Mouse (Mus musculus) testis, postnatal 10 days (tissue): Measurements from ENCODE around the gene Egfem1.

ENCODE experiments used
- DNase-seq: peaks from one replicate; pipeline ENCODE4 v3.0.0; 2021; ENCODE audit warnings: low spot score

Egfem1 gene

GRCm38 (mm10) chr3:29081952-29082295 lies at the start of gene Egfem1:
Gene Egfem1 (plus strand): TSS chr3:29082023.
- no peak for DNase-seq

- DNase-seq, result no peak
These were observed 48.7 kb upstream of the Egfem1 start for GRCm38 (mm10) chr3:29033107-29033506.

DNA sequence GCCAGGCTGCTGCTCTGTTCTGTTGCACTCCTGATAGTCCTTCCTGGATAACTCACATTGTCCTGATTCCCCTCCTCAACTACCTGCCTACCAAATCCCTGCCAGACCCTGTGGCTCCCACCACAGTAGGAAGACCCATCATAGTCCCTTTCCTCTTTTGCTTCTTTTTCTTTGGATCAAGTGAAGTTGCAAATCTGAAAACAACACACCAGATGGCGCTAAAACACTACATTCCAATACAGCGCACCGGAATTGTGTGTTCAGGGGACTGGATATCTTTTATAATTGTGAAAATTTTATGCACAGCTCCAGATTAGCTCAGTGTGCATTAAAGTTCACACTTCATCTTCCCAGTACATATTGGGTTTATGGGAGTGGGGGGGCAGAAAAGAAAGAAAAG lies 45.7 kb upstream of the Egfem1 start:
- peak; percentile 42 for DNase-seq

DNA sequence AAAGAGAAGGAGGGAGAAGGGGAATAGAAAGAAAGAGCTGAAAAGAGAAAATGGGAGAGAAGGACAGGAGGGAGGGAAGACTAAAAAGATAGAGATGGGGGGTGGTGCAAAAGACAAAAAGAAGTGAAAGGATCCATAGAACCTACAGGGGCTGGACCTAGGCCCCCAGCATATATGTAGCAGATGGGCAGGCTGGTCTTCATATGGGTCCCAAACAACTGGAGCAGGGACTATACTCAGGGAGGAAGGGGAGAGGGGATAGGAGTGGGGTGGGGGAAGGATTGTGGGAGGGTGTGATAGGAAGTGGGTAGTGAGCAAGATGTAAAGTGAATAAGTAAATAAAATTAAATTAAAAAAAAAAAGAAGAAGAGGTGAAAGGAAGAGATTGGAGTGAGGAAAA lies 45.2 kb upstream of the Egfem1 start:
- DNase-seq, result no peak

- DNase-seq, result no peak
These were observed 41.8 kb upstream of the Egfem1 start for GRCm38 (mm10) chr3:29040064-29040463.

GRCm38 (mm10) chr3:29046281-29046680 lies 35.5 kb upstream of the Egfem1 start:
- DNase-seq, result no peak

GRCm38 (mm10) chr3:29047273-29047932 lies 34.4 kb upstream of the Egfem1 start:
- DNase-seq, result no peak

- no peak for DNase-seq
These were observed 18.7 kb upstream of the Egfem1 start for GRCm38 (mm10) chr3:29063156-29063555.

DNA sequence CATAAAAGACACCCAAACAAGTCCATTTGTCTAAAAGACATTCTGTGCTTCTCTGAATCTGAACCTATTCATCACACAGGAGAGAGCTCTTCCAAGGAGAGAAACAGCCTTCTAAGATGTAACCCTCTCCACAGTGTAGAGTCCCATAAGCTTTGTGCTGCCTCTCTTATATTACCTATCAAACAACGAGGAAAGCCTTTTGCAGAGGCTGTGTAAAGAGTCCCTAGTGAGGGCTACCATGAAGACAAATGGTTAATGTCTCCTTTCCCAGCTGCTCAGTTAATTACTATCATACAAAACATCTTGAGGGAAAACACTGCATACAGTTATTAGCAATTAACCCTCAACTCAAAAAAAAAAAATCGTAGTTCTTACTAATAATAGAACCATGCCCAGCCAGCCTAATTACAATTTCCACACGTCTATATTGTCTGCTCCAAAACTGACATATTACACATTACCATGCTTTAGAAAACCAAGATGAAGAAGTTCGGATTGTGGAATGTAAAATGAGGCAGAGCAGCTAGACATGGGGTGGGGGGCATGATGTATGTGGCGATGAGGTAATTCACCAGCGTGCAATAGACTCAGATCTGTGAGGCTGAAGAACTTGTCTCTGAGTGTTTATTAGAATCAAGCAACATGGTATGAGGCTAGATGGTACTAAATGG lies 13.3 kb upstream of the Egfem1 start:
- no peak for DNase-seq

DNA sequence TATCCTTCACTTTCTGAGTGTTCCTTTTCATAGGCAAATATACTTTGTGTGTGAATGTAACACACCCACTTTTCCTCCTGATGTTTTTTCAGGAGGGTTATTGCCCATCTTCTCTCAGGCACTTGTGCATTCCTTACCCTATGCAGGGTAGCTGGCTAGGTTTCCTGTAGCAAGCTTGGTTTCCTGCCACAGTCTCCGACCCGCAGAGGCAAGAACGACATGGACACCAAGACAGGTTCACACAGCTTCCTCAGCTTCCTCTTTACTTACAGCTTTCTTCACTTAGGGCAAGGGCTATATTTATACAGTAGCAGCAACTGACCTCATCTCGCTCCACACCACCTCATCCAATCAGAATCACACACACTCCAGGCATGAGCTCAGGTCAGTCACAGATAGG lies 10.5 kb upstream of the Egfem1 start:
- DNase-seq, result no peak

GRCm38 (mm10) chr3:29081517-29081916 lies 306 bp upstream of the Egfem1 start:
- DNase-seq, result no peak

- peak; percentile 43 for DNase-seq
These were observed 623 bp downstream of the Egfem1 start for GRCm38 (mm10) chr3:29082296-29082995.

DNA sequence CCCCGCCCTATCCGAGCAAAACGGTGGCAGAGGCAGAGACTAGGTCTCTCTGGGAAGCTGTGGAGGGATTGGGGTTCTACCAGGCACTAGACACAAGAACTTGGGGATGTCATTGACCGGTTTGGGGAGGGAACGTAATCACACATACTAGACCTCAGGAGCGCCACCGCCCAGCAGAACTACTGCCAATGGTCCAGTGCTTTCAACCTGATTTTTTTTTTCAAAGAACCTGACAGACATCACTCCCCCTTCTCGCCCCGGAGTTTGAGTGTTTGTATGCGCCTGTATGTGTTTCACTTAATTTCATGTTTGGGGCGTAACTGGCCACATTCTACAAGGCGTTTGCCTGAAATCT lies 1.1 kb downstream of the Egfem1 start:
- no peak for DNase-seq

GRCm38 (mm10) chr3:29098467-29098866 lies 16.6 kb downstream of the Egfem1 start:
- DNase-seq, result no peak

DNA sequence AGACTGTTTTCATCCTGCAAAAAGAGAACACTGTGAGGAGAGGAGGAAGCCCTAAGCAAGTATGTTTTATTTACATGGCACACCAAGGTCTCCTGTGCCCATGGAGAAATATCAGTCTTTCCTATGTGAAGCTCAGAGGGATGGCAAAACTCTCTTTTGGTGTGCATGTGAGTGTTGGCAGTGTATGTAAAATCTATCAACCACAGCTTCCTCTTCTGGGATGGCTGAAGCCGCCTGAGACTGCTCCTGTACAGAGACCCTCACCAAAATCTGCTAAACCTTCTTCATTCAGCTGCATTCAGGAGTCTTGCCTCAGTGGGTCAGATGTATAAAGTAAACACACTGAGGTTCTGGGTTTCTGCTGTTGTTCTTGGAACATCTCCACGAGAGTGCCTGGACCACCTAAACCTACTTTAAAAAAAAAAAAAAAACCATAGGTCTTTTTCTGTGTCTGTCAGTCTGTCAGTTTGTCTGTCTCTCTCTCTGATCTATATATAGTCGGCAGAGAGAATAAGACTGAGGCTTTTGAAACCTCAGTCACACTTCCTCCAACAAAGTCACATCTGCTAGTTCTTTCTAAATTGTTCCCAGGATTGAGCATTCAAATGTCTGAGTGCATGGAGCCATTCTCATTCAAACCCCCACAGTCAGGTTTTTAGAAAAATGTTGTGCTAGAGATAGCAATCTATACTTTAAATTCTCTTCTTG lies 24.3 kb downstream of the Egfem1 start:
- DNase-seq, result no peak

- DNase-seq, result no peak
These were observed 25.3 kb downstream of the Egfem1 start for GRCm38 (mm10) chr3:29107134-29107533.

- DNase-seq, result no peak
These were observed 28.5 kb downstream of the Egfem1 start for GRCm38 (mm10) chr3:29110321-29110720.

DNA sequence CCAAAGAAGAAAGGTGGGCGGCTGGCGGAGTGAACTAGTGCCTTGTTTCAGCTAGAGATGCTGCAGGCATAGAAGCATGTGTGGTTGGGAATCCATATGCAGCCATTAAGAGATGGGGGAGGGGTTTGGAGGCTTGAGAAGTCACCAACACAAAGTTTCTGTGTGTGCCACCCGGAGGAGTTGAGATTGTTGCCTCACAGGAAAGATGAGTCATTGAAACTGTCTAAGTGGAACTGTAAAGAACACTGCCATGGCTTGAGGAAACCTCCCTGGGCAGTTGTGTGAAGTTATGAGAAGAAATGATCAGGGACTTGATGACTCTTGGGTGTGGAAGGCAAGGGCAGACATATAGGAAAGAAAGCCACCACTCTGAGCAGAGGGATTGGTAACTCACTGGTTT lies 32.7 kb downstream of the Egfem1 start:
- DNase-seq, result no peak

DNA sequence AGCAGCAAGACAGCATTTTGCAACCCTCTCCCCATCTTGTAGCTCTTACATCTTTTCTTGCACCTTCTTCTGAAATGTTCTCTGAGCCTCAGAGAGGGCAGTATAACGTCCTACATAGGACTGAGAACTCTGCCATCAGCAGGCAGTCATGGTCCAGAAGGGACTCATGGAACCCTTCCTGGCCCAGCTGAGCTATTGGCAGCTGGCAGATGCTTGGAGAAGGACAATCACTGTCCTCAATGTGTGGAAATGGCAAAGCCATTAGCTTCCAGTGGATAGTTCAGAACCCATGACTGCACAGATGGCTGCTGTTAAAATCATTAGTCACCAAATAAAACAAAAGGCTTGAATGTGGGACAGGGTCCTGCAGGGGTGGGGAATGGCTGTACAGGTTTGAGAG lies 35.6 kb downstream of the Egfem1 start:
- no peak for DNase-seq

DNA sequence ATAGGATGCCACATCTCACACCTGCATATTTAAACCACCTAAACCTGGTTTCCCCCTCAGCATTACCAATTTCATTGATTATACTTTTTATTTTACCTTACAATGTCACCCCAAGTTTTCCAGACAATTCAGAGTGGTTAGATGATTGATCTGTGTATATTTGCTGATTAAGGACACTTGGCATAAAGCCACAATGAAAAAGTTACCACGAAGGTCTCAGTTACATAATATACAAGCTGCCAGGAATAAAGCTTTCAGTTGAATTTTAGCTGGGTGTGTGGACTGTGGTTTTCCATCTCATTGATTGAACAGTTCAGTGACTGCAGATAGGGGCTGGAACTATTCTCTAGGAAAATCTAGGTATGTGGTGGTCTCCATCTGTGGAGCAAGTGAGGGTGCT lies 40.7 kb downstream of the Egfem1 start:
- no peak for DNase-seq

DNA sequence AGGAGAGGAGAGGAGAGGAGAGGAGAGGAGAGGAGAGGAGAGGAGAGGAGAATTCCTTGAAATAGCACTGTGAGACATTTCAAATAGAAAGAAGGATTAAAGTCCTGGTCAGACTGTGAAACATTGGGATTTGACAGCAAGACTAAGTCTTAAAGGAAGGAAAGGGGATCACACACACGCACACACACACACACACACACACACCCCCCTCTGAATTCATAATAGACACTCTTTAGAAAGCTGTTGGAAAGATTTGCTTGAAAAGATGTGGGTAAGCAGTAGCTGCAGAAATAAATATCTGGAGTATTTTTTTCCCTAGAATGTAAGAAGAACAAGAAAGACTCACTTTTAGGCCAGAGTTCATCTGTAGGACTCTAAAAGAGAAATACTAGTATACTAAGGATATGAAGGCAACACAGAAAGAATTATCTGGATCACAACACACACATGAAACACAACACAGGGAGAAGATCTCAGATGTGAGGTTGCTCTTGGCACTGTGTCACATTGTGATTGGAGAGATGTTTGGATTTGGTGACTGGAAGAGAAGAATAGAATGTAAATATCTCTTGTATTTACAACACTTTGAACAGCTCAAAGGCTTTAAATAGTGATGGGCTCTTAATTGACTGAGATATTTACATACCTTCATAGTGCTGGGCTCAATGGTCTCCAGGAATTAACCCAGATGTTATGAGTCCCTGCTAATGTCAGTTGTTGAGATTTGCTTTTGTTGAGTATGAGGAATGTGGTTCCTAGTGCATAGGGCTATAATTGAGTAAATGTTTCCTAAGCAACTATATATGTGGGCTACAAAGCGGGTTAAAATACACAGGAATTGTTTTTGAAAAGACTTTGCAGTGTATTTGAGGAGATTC lies 50.5 kb downstream of the Egfem1 start:
- DNase-seq, result no peak

GRCm38 (mm10) chr3:29134509-29134908 lies 52.7 kb downstream of the Egfem1 start:
- no peak for DNase-seq
